Mouse (Mus musculus) thymus, postnatal 4 days (tissue): ENCODE data around the gene Rrp1b.
"Not testable (repeated sequence)": the region's sequence is repeated elsewhere in the genome, so short reads cannot be mapped to it uniquely, and the experiment has no call there.

Experiments
- DNase-seq: peaks from one replicate; pipeline ENCODE4 v3.0.0; 2021

The Rrp1b gene

GRCm38 (mm10) chr17:32034322-32034721, 1.6 kb upstream of the Rrp1b start:
- DNase-seq, result no peak

- DNase-seq, result no peak
Observed at GRCm38 (mm10) chr17:32036509-32037438, 874 bp downstream of the Rrp1b start.

GRCm38 (mm10) chr17:32040263-32040662, 4.4 kb downstream of the Rrp1b start:
- DNase-seq, result no peak

GRCm38 (mm10) chr17:32046541-32046940, 10.6 kb downstream of the Rrp1b start:
- no peak for DNase-seq

GRCm38 (mm10) chr17:32048351-32048750, 12.5 kb downstream of the Rrp1b start:
- no peak for DNase-seq

- DNase-seq, result no peak
Observed at GRCm38 (mm10) chr17:32049914-32050313, 14.0 kb downstream of the Rrp1b start.

- DNase-seq, result no peak
Observed at GRCm38 (mm10) chr17:32050609-32051008, 14.7 kb downstream of the Rrp1b start.

GRCm38 (mm10) chr17:32052237-32053080, 16.6 kb downstream of the Rrp1b start:
- no peak for DNase-seq

- DNase-seq, result peak; percentile 16
Observed at GRCm38 (mm10) chr17:32053677-32054076, 17.8 kb downstream of the Rrp1b start.

GRCm38 (mm10) chr17:32057843-32058242, 21.9 kb downstream of the Rrp1b start:
- DNase-seq, result no peak

- no peak for DNase-seq
Observed at GRCm38 (mm10) chr17:32059084-32059483, 23.2 kb downstream of the Rrp1b start.

GRCm38 (mm10) chr17:32061219-32061618, 25.3 kb downstream of the Rrp1b start:
- no peak for DNase-seq

- DNase-seq, result no peak
Observed at GRCm38 (mm10) chr17:32063654-32064053, 27.8 kb downstream of the Rrp1b start.

GRCm38 (mm10) chr17:32064762-32065161, 28.9 kb downstream of the Rrp1b start:
- not testable (repeated sequence) for DNase-seq

- no peak for DNase-seq
Observed at GRCm38 (mm10) chr17:32067541-32067940, 31.6 kb downstream of the Rrp1b start.

GRCm38 (mm10) chr17:32068381-32068780, 32.5 kb downstream of the Rrp1b start:
- no peak for DNase-seq

- DNase-seq, result no peak
Observed at GRCm38 (mm10) chr17:32068810-32069209, 32.9 kb downstream of the Rrp1b start.

- peak; percentile 94 for DNase-seq
Observed at GRCm38 (mm10) chr17:32073359-32073758, 37.5 kb downstream of the Rrp1b start.

GRCm38 (mm10) chr17:32074658-32075057, 38.8 kb downstream of the Rrp1b start:
- DNase-seq, result no peak

- peak; percentile 81 for DNase-seq
Observed at GRCm38 (mm10) chr17:32075164-32075563, 39.3 kb downstream of the Rrp1b start.

GRCm38 (mm10) chr17:32083351-32083750, 47.5 kb downstream of the Rrp1b start:
- no peak for DNase-seq

- no peak for DNase-seq
Observed at GRCm38 (mm10) chr17:32087069-32087468, 51.2 kb downstream of the Rrp1b start.

- no peak for DNase-seq
Observed at GRCm38 (mm10) chr17:32091032-32091363, 55.1 kb downstream of the Rrp1b start.
